Mouse (Mus musculus): ENCODE measurements around the gene Rai1. TPM values are rescaled to one million over a fixed set of nuclear protein-coding genes. Genes with fewer than 3 reads are reported as not detected.

The Rai1 gene
- polyA plus RNA-seq, 1 experiment from 2014 or later = 22.2 TPM

DNA sequence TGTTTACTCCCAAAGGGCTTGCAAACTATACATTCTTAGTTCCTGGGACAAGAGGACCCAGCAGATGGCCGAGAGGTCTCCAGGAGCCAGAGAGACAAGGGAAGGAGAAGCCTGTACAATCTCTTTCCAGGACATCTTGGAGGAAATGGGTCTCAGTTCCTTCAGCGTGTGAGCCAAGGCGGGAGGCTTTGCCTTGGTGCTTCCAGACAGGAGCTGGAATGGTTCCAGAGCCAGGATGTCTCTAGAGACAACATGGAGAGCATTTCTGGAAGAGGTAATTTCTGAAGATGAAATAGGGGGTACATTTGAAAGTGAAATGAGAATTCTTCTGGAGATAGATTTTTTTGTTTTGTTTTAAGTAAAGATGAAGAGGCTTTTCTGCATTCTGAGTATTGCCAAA lies 45.9 kb downstream of the Rai1 start:
- Histone ChIP-seq H3K4me2 (replicated peaks) (no peak overlapping the region), H3K4me1 (peaks cover 17% of the 10 kb centered on the region), H3K9me3 (replicated peaks) (no peaks in the 10 kb centered on the region), H3K36me3 (peaks cover 13% of the 10 kb centered on the region; the same call in 1 of the 2 replicates), H3K27ac (replicated peaks) (no peak overlapping the region), H3K9ac (no peak overlapping the region), H3K4me3 (replicated peaks) (no peak overlapping the region), H3K27me3 (no peaks in the 10 kb centered on the region)
- 70% methylated on average over 3 of the region's 3 CpGs for WGBS
- ATAC-seq (ENCODE audit: insufficient number of reproducible peaks, low FRiP score, low TSS enrichment, low read depth) = no peak

DNA sequence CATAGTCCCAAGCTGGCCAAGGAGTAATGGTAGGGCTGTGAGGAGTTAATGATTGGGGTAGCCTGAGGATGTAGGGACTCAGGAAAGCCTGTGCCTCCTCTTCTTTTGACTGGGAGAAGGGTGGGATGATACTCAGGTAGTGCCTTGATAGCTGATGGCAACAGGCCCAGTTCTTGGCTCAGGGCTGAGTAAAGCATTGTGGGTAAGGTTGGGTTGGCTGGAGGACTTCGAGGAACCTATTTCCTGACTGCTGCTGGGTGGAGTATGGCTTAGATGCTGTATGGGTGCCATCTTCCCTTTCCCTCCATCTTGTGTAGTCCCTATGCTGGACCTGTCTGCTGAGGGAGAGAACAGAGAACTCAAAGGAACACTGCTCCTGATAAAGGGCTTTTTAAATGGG lies 47.5 kb downstream of the Rai1 start:
- no peak overlapping the region for H3K4me3 ChIP-seq (replicated peaks)
- H3K4me2 ChIP-seq (replicated peaks) = no peak overlapping the region
- H3K9me3 ChIP-seq (replicated peaks) = no peaks in the 10 kb centered on the region
- H3K4me1 ChIP-seq = peaks cover 19% of the 10 kb centered on the region
- H3K9ac ChIP-seq = no peak overlapping the region
- no peaks in the 10 kb centered on the region for H3K27me3 ChIP-seq
- H3K27ac ChIP-seq (replicated peaks) = no peak overlapping the region
- WGBS = 73% methylated on average over 1 of the region's 1 CpGs
- no peak for ATAC-seq (ENCODE audit: insufficient number of reproducible peaks, low FRiP score, low TSS enrichment, low read depth)
- peaks cover 3% of the 10 kb centered on the region; the same call in 1 of the 2 replicates for H3K36me3 ChIP-seq

DNA sequence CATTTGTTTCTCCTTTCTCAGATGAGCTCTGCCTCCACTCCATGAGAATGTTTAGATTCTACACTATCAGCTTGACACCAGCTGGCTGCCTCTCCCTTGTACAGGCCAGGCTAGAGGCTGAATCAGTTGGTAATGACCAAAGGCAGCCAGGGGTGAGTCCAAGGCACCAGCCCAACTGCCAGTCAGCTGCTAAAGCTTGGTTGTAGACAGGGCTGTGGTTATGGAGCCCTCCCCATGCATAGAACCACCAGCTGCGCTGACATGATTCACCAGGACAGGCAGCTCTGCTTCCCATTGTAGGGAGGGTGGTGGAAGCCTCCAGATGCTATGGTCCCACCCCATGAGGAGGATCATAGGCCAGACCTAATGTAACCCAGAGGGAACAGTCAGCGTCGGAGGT lies 49.1 kb downstream of the Rai1 start:
- Histone ChIP-seq H3K4me3 (replicated peaks) (no peak overlapping the region), H3K9ac (no peak overlapping the region), H3K36me3 (peaks cover 7% of the 10 kb centered on the region; the same call in 1 of the 2 replicates), H3K27me3 (no peaks in the 10 kb centered on the region), H3K4me2 (replicated peaks) (no peak overlapping the region), H3K27ac (replicated peaks) (no peak overlapping the region), H3K4me1 (peaks cover 22% of the 10 kb centered on the region), H3K9me3 (replicated peaks) (no peaks in the 10 kb centered on the region)
- ATAC-seq (ENCODE audit: insufficient number of reproducible peaks, low FRiP score, low TSS enrichment, low read depth) = no peak
- WGBS = 76% methylated on average over 3 of the region's 3 CpGs

DNA sequence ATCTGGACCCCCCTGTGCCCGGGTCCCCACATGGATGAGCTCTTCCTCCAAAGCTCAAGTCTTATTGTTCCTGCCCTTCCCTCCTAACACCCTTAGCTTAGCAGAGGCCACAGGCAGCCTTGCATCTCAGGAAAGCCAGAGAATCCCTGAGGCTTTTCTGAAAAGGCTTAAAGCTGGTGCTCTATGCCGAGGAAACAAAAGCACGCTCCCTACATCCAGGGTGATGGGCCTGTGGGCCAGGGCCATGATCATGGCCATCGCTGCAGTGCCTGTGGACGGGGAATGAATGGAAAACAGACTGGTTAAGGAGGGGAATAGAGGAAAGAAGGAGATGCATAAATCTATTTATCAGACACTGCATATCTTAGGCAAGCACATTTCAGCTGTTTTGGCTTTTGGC lies 50.9 kb downstream of the Rai1 start:
- peaks cover 7% of the 10 kb centered on the region; the same call in 1 of the 2 replicates for H3K36me3 ChIP-seq
- H3K9me3 ChIP-seq (replicated peaks) = no peaks in the 10 kb centered on the region
- H3K4me2 ChIP-seq (replicated peaks) = no peak overlapping the region
- H3K27me3 ChIP-seq = no peaks in the 10 kb centered on the region
- 80% methylated on average over 5 of the region's 5 CpGs for WGBS
- no peak for ATAC-seq (ENCODE audit: insufficient number of reproducible peaks, low FRiP score, low TSS enrichment, low read depth)
- no peak overlapping the region for H3K27ac ChIP-seq (replicated peaks)
- peaks cover 26% of the 10 kb centered on the region for H3K4me1 ChIP-seq
- no peak overlapping the region for H3K4me3 ChIP-seq (replicated peaks)
- H3K9ac ChIP-seq = no peak overlapping the region

DNA sequence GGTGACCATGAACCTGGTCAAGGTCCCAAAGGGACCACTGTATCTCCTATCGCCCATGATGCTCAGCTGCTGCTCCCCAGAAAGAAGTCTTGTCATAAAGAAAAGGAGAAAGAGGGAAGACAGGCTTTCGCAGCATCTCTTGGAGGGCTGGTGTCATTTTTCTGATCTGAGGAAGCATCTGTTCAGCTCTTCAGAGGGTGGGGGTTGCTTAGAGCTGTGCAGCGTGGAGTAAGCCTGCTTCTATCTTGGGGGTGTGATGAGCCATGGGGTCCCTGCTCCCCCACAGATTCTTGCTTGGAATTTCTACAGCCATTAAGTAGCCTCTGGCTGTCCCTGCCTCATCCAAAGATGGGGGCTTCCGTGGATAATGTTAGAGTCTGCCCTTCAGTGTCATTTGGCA lies 53.5 kb downstream of the Rai1 start:
- Histone ChIP-seq H3K27me3 (no peaks in the 10 kb centered on the region), H3K4me2 (replicated peaks) (no peak overlapping the region), H3K4me1 (peaks cover 50% of the 10 kb centered on the region), H3K36me3 (peaks cover 7% of the 10 kb centered on the region; the same call in 1 of the 2 replicates), H3K9me3 (replicated peaks) (no peaks in the 10 kb centered on the region), H3K27ac (replicated peaks) (no peak overlapping the region), H3K9ac (no peak overlapping the region), H3K4me3 (replicated peaks) (no peak overlapping the region)
- ATAC-seq (ENCODE audit: insufficient number of reproducible peaks, low FRiP score, low TSS enrichment, low read depth) = no peak
- 75% methylated on average over 4 of the region's 4 CpGs for WGBS

DNA sequence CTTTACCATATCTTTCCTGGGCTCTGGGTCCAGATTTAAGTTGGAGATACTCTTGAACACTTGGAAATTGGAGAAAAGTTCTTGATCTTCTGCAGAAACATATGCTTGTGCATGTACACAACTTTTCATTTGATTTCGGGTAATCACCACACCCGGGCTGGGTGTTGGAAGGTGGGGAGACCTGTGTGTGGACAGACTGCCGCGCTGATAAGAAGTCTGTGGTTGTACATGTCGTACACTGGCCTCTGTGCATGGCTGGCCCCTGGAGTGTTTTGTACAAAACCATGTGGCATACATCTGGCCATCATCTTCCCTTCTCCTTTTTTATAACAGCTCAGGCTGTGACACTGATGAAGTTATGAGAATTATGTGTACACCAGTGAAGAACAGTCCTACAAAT lies 55.1 kb downstream of the Rai1 start:
- Histone ChIP-seq H3K4me1 (peaks cover 61% of the 10 kb centered on the region), H3K4me3 (replicated peaks) (no peak overlapping the region), H3K27ac (replicated peaks) (no peak overlapping the region), H3K4me2 (replicated peaks) (no peak overlapping the region), H3K36me3 (peaks cover 4% of the 10 kb centered on the region; the same call in 1 of the 2 replicates), H3K9me3 (replicated peaks) (no peaks in the 10 kb centered on the region), H3K9ac (no peak overlapping the region), H3K27me3 (no peaks in the 10 kb centered on the region)
- ATAC-seq (ENCODE audit: insufficient number of reproducible peaks, low FRiP score, low TSS enrichment, low read depth) = no peak
- 78% methylated on average over 5 of the region's 5 CpGs for WGBS

DNA sequence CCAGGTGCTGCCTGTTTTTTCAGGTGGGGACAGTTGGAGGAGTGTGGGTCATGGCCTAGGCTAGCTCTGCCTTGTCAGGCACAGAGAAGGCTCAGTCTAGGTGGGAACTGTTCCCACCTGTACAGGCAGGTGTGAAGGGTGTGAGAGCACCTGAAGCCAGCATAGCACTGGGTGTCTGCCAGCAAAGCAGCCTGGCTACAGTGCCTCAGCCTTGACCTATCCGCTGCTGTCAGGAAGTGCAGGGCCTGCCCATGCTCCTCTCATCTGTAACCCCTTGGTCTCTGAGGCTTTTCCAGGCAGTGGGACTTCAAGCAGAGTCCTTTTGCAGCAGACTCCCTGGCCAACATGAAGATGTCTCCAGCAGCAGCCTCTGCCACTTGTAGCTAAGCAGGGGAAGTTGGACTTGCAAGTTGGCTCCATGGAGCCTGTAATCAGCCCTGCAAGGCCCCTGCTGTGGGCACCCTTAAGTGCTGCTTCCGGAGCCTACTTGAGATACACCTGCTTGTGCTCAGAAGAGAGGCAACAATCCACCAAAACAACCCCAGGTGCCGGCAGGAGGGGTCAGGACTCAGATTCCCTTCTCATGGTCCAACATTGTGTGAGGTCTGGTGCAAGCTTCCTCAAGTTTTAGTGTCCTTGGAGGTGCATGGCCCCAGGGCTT lies 55.8 kb downstream of the Rai1 start:
- Histone ChIP-seq H3K4me2 (replicated peaks) (no peak overlapping the region), H3K9ac (no peak overlapping the region), H3K4me3 (replicated peaks) (no peak overlapping the region), H3K27me3 (no peaks in the 10 kb centered on the region), H3K36me3 (peaks cover 4% of the 10 kb centered on the region; the same call in 1 of the 2 replicates), H3K9me3 (replicated peaks) (no peaks in the 10 kb centered on the region), H3K27ac (replicated peaks) (0 out of 2 replicates have a peak overlapping the region, but pooled peaks have one; percentile 7), H3K4me1 (peaks cover 58% of the 10 kb centered on the region)
- 57% methylated on average over 3 of the region's 3 CpGs for WGBS
- ATAC-seq (ENCODE audit: insufficient number of reproducible peaks, low FRiP score, low TSS enrichment, low read depth) = no peak

DNA sequence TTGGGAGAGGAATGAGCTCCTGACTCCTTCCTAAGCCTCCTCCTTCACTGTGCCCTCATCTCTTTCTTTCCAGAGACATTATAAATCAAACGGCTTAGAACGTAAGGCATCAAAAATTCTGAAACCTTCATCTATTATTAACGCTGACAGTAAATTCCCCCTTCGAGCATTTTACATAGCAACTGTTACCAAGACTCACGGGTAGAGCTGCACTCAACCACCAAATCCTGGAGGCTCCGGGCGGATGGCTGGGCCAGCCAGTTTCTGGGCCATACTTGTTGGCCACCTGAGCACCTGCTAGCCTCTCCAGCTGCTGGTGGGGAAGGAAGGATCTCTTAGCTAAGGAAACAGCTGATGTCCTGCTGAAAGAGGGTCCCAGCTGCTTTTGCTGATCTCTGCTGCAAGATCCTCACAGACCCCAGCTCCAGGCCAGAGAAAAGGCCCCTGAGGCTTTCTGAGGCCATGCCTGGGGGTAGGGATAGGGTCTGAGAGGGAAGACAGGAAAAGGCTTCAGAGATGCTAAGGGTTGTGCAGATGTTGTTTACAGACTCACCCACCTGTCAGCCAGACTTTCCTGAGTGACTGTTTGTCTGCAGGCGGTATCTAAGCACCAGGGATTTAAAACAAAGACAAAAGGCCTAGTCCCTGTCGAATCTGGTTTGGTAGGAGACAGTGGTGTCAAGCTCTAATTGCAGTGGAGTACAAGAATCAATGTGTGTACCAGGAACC lies 56.5 kb downstream of the Rai1 start:
- no peak overlapping the region for H3K4me2 ChIP-seq (replicated peaks)
- 0 out of 2 replicates have a peak overlapping the region, but pooled peaks have one; percentile 48 for H3K27ac ChIP-seq (replicated peaks)
- H3K9me3 ChIP-seq (replicated peaks) = no peaks in the 10 kb centered on the region
- peaks cover 4% of the 10 kb centered on the region; the same call in 1 of the 2 replicates for H3K36me3 ChIP-seq
- no peaks in the 10 kb centered on the region for H3K27me3 ChIP-seq
- H3K4me1 ChIP-seq = peaks cover 55% of the 10 kb centered on the region
- no peak overlapping the region for H3K9ac ChIP-seq
- ATAC-seq (ENCODE audit: insufficient number of reproducible peaks, low FRiP score, low TSS enrichment, low read depth) = no peak
- H3K4me3 ChIP-seq (replicated peaks) = no peak overlapping the region
- WGBS = 43% methylated on average over 9 of the region's 9 CpGs

DNA sequence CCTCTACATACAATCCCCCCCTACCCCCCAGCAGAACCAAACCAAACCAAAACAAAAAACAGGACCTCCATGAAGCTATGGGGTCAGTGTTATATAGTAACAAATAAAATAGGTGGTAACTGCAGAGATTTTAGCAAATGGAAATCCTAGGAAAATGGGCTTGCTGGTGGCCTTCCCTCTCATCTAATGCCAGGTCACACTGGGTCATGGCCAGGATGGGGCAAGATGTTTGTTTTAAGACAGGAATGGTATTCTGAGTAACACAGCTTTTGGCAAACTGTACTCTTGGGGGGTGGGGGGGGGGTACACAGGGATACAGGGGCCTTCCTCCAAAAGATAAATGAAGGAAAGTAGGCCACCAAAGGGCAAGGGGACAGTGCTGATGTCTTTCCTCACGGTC lies 57.7 kb downstream of the Rai1 start:
- peaks cover 58% of the 10 kb centered on the region for H3K4me1 ChIP-seq
- no peaks in the 10 kb centered on the region for H3K9me3 ChIP-seq (replicated peaks)
- no peak for ATAC-seq (ENCODE audit: insufficient number of reproducible peaks, low FRiP score, low TSS enrichment, low read depth)
- H3K9ac ChIP-seq = no peak overlapping the region
- no peak overlapping the region for H3K4me3 ChIP-seq (replicated peaks)
- WGBS = 94% methylated on average over 1 of the region's 1 CpGs
- no peaks in the 10 kb centered on the region for H3K27me3 ChIP-seq
- no peak overlapping the region for H3K27ac ChIP-seq (replicated peaks)
- no peak overlapping the region for H3K4me2 ChIP-seq (replicated peaks)
- H3K36me3 ChIP-seq = 0 out of 2 replicates have a peak, but pooled peaks cover 4% of the 10 kb centered on the region

DNA sequence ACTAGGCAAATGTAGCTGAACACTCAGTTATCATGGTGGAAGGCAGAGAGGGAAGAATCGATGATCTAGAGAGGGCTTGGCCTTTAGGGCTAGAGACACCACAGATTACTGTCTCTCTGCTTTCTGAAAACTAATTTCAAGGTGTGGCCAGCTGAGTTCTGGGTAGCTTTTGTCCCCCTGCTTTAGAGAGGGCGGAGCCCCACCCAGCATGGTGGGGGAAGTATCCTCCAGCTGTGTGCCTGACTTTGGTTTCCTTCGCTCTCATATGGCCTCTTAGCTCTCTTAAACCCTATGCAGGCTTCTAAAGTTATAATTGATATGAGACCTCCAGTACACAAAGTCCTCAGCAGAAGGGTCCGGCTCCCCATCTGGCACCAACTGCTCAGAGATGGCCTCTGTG lies 58.5 kb downstream of the Rai1 start:
- H3K4me3 ChIP-seq (replicated peaks) = no peak overlapping the region
- peaks cover 64% of the 10 kb centered on the region for H3K4me1 ChIP-seq
- H3K36me3 ChIP-seq = 0 out of 2 replicates have a peak, but pooled peaks cover 4% of the 10 kb centered on the region
- H3K27me3 ChIP-seq = no peaks in the 10 kb centered on the region
- 74% methylated on average over 4 of the region's 4 CpGs for WGBS
- H3K27ac ChIP-seq (replicated peaks) = no peak overlapping the region
- no peak overlapping the region for H3K9ac ChIP-seq
- ATAC-seq (ENCODE audit: insufficient number of reproducible peaks, low FRiP score, low TSS enrichment, low read depth) = no peak
- H3K9me3 ChIP-seq (replicated peaks) = no peaks in the 10 kb centered on the region
- H3K4me2 ChIP-seq (replicated peaks) = no peak overlapping the region

DNA sequence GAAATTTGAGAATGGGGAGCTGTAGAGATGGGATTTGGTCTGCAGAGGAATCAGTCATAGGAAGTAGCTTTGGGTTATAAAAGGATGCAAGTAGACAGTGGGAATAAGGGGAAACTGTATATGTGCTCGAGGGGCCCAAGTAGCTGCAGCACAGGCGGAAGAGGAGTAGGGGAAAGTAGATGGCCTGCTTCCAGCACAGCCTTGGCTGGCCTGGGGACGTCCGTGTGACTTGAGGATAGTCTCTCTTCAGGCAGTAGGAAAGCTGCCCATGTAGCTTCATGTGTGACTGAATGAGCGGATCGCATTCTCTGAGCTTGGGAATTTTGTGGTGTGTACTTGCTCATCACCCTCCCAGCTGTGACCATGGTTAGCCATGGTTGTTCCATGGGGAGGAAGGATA lies 59.6 kb downstream of the Rai1 start:
- Histone ChIP-seq H3K4me2 (replicated peaks) (no peak overlapping the region), H3K9me3 (replicated peaks) (no peaks in the 10 kb centered on the region), H3K9ac (no peak overlapping the region), H3K36me3 (no peaks in the 10 kb centered on the region), H3K27me3 (no peaks in the 10 kb centered on the region), H3K4me1 (peaks cover 68% of the 10 kb centered on the region), H3K27ac (replicated peaks) (0 out of 2 replicates have a peak overlapping the region, but pooled peaks have one; percentile 39), H3K4me3 (replicated peaks) (no peak overlapping the region)
- no peak for ATAC-seq (ENCODE audit: insufficient number of reproducible peaks, low FRiP score, low TSS enrichment, low read depth)
- WGBS = 58% methylated on average over 6 of the region's 6 CpGs

Measured in embryonic facial prominence, embryonic 15.5 days (tissue).